Mouse (Mus musculus) erythroblast, embryonic 14.5 days (primary cell): ENCODE results near the gene Kif27.

ENCODE experiments used
- GATA1 ChIP-seq: IDR thresholded peaks from 2 replicates; pipeline ENCODE4 v1.6.1; 2012; ENCODE audit warnings: low read length, inconsistent platforms, mixed read lengths
- TAL1 ChIP-seq: IDR thresholded peaks from 3 replicates; pipeline ENCODE4 v1.6.1; 2012; ENCODE audit warnings: low read length, inconsistent platforms, mixed read lengths

GRCm38 (mm10) chr13:58313758-58314157 lies 45.2 kb downstream of the Kif27 start:
- TF ChIP-seq TAL1 (no peak), GATA1 (no peak)
